Mouse (Mus musculus): ENCODE measurements around the gene Gdf3. TPM values are rescaled to one million over a fixed set of nuclear protein-coding genes. Genes with fewer than 3 reads are reported as not detected.
"Not testable (repeated sequence)": the region's sequence is repeated elsewhere in the genome, so short reads cannot be mapped to it uniquely, and the experiment has no call there.

Gdf3 gene
- polyA plus RNA-seq, 1 experiment from 2014 or later, result 1.6 TPM

GRCm38 (mm10) chr6:122596608-122597007 lies 13.3 kb downstream of the Gdf3 start:
- ATAC-seq (ENCODE audit: insufficient read depth), result no peak
- no peaks in the 10 kb centered on the region for H3K9me3 ChIP-seq (replicated peaks)

GRCm38 (mm10) chr6:122595637-122596036 lies 14.2 kb downstream of the Gdf3 start:
- WGBS (ENCODE audit: insufficient replicate concordance), result 39% methylated on average over 7 of the region's 7 CpGs
- no peak overlapping the region for H3K9ac ChIP-seq

More at GRCm38 (mm10) chr6:122596608-122597007, 13.3 kb downstream of the Gdf3 start:
- 52% methylated on average over 7 of the region's 7 CpGs for WGBS (ENCODE audit: insufficient replicate concordance)
- H3K4me3 ChIP-seq (replicated peaks), result no peak overlapping the region
- 0 out of 2 replicates have a peak, but pooled peaks cover 8% of the 10 kb centered on the region for H3K36me3 ChIP-seq (replicated peaks)
- no peak overlapping the region for H3K9ac ChIP-seq
- no peaks in the 10 kb centered on the region for H3K27me3 ChIP-seq
- H3K27ac ChIP-seq (replicated peaks), result no peak overlapping the region
- H3K4me1 ChIP-seq (replicated peaks), result peaks cover 5% of the 10 kb centered on the region; the same call in 1 of the 2 replicates
- no peak overlapping the region for H3K4me2 ChIP-seq

GRCm38 (mm10) chr6:122592905-122593304 lies 17.0 kb downstream of the Gdf3 start:
- Histone ChIP-seq H3K9ac (no peak overlapping the region), H3K4me1 (replicated peaks) (no peaks in the 10 kb centered on the region), H3K4me2 (no peak overlapping the region), H3K27ac (replicated peaks) (no peak overlapping the region), H3K27me3 (no peaks in the 10 kb centered on the region), H3K4me3 (replicated peaks) (no peak overlapping the region), H3K9me3 (replicated peaks) (no peaks in the 10 kb centered on the region), H3K36me3 (replicated peaks) (0 out of 2 replicates have a peak, but pooled peaks cover 8% of the 10 kb centered on the region)
- WGBS (ENCODE audit: insufficient replicate concordance), result 69% methylated on average over 2 of the region's 2 CpGs
- no peak for ATAC-seq (ENCODE audit: insufficient read depth)

More at GRCm38 (mm10) chr6:122595637-122596036, 14.2 kb downstream of the Gdf3 start:
- 0 out of 2 replicates have a peak, but pooled peaks cover 8% of the 10 kb centered on the region for H3K36me3 ChIP-seq (replicated peaks)
- no peak overlapping the region for H3K27ac ChIP-seq (replicated peaks)
- ATAC-seq (ENCODE audit: insufficient read depth), result no peak
- H3K4me2 ChIP-seq, result no peak overlapping the region
- H3K9me3 ChIP-seq (replicated peaks), result no peaks in the 10 kb centered on the region
- no peaks in the 10 kb centered on the region for H3K27me3 ChIP-seq
- H3K4me3 ChIP-seq (replicated peaks), result no peak overlapping the region
- peaks cover 5% of the 10 kb centered on the region; the same call in 1 of the 2 replicates for H3K4me1 ChIP-seq (replicated peaks)

- no peak overlapping the region for H3K4me2 ChIP-seq
- H3K9me3 ChIP-seq (replicated peaks), result no peaks in the 10 kb centered on the region
- no peaks in the 10 kb centered on the region for H3K27me3 ChIP-seq
- no peaks in the 10 kb centered on the region for H3K4me1 ChIP-seq (replicated peaks)
- H3K36me3 ChIP-seq (replicated peaks), result 0 out of 2 replicates have a peak, but pooled peaks cover 3% of the 10 kb centered on the region
- no peak overlapping the region for H3K4me3 ChIP-seq (replicated peaks)
- no peak for ATAC-seq (ENCODE audit: insufficient read depth)
- WGBS (ENCODE audit: insufficient replicate concordance), result 70% methylated on average over 13 of the region's 13 CpGs
- no peak overlapping the region for H3K9ac ChIP-seq
- no peak overlapping the region for H3K27ac ChIP-seq (replicated peaks)
These were observed 18.7 kb downstream of the Gdf3 start for GRCm38 (mm10) chr6:122591027-122591758.

GRCm38 (mm10) chr6:122579086-122579485 lies 30.8 kb downstream of the Gdf3 start:
- Histone ChIP-seq H3K4me2 (no peak overlapping the region), H3K27me3 (no peaks in the 10 kb centered on the region), H3K36me3 (replicated peaks) (no peaks in the 10 kb centered on the region), H3K9me3 (replicated peaks) (no peaks in the 10 kb centered on the region), H3K4me1 (replicated peaks) (no peaks in the 10 kb centered on the region), H3K27ac (replicated peaks) (no peak overlapping the region), H3K9ac (no peak overlapping the region), H3K4me3 (replicated peaks) (no peak overlapping the region)
- no peak for ATAC-seq (ENCODE audit: insufficient read depth)
- 52% methylated on average over 1 of the region's 1 CpGs for WGBS (ENCODE audit: insufficient replicate concordance)

- no peaks in the 10 kb centered on the region for H3K36me3 ChIP-seq (replicated peaks)
- no peaks in the 10 kb centered on the region for H3K9me3 ChIP-seq (replicated peaks)
- ATAC-seq (ENCODE audit: insufficient read depth), result no peak
- 68% methylated on average over 3 of the region's 3 CpGs for WGBS (ENCODE audit: insufficient replicate concordance)
- H3K27ac ChIP-seq (replicated peaks), result no peak overlapping the region
- H3K9ac ChIP-seq, result no peak overlapping the region
- no peak overlapping the region for H3K4me3 ChIP-seq (replicated peaks)
- no peak overlapping the region for H3K4me2 ChIP-seq
- H3K4me1 ChIP-seq (replicated peaks), result no peaks in the 10 kb centered on the region
- H3K27me3 ChIP-seq, result no peaks in the 10 kb centered on the region
These were observed 32.9 kb downstream of the Gdf3 start for GRCm38 (mm10) chr6:122577030-122577429.

- not testable (repeated sequence) for H3K4me2 ChIP-seq; H3K4me3 ChIP-seq (replicated peaks); H3K36me3 ChIP-seq (replicated peaks); H3K27me3 ChIP-seq; H3K4me1 ChIP-seq (replicated peaks); ATAC-seq (ENCODE audit: insufficient read depth); H3K27ac ChIP-seq (replicated peaks); H3K9me3 ChIP-seq (replicated peaks); H3K9ac ChIP-seq
- 54% methylated on average over 1 of the region's 1 CpGs for WGBS (ENCODE audit: insufficient replicate concordance)
These were observed 34.9 kb downstream of the Gdf3 start for GRCm38 (mm10) chr6:122575037-122575436.

- Histone ChIP-seq H3K4me1 (replicated peaks) (0 out of 2 replicates have a peak, but pooled peaks cover 4% of the 10 kb centered on the region), H3K4me2 (no peak overlapping the region), H3K27me3 (no peaks in the 10 kb centered on the region), H3K27ac (replicated peaks) (no peak overlapping the region), H3K9ac (no peak overlapping the region), H3K9me3 (replicated peaks) (no peaks in the 10 kb centered on the region), H3K4me3 (replicated peaks) (no peak overlapping the region), H3K36me3 (replicated peaks) (no peaks in the 10 kb centered on the region)
- ATAC-seq (ENCODE audit: insufficient read depth), result no peak
- 25% methylated on average over 3 of the region's 3 CpGs for whole genome bisulfite sequencing (ENCODE audit: insufficient replicate concordance)
These were observed 38.3 kb downstream of the Gdf3 start for GRCm38 (mm10) chr6:122571617-122571959.

- 19% methylated on average over 8 of the region's 8 CpGs for WGBS (ENCODE audit: insufficient replicate concordance)
- Histone ChIP-seq H3K36me3 (replicated peaks) (no peaks in the 10 kb centered on the region), H3K4me3 (replicated peaks) (no peak overlapping the region), H3K9me3 (replicated peaks) (no peaks in the 10 kb centered on the region), H3K27me3 (no peaks in the 10 kb centered on the region), H3K4me1 (replicated peaks) (0 out of 2 replicates have a peak, but pooled peaks cover 4% of the 10 kb centered on the region), H3K9ac (no peak overlapping the region), H3K4me2 (no peak overlapping the region), H3K27ac (replicated peaks) (peak overlapping the region; percentile 53)
- peak; percentile 49; the same call in 1 of the 2 replicates for ATAC-seq (ENCODE audit: insufficient read depth)
These were observed 38.9 kb downstream of the Gdf3 start for GRCm38 (mm10) chr6:122570695-122571616.

GRCm38 (mm10) chr6:122569762-122570161 lies 40.1 kb downstream of the Gdf3 start:
- H3K4me3 ChIP-seq (replicated peaks), result no peak overlapping the region
- WGBS (ENCODE audit: insufficient replicate concordance), result 56% methylated on average over 1 of the region's 1 CpGs
- 0 out of 2 replicates have a peak, but pooled peaks cover under 1% of the 10 kb centered on the region for H3K27me3 ChIP-seq
- no peak overlapping the region for H3K27ac ChIP-seq (replicated peaks)
- no peak overlapping the region for H3K4me2 ChIP-seq
- no peaks in the 10 kb centered on the region for H3K9me3 ChIP-seq (replicated peaks)
- 0 out of 2 replicates have a peak, but pooled peaks cover 4% of the 10 kb centered on the region for H3K4me1 ChIP-seq (replicated peaks)
- no peak overlapping the region for H3K9ac ChIP-seq
- no peaks in the 10 kb centered on the region for H3K36me3 ChIP-seq (replicated peaks)
- ATAC-seq (ENCODE audit: insufficient read depth), result no peak

- H3K4me1 ChIP-seq (replicated peaks), result 0 out of 2 replicates have a peak, but pooled peaks cover 4% of the 10 kb centered on the region
- no peak overlapping the region for H3K9ac ChIP-seq
- H3K27ac ChIP-seq (replicated peaks), result no peak overlapping the region
- no peaks in the 10 kb centered on the region for H3K9me3 ChIP-seq (replicated peaks)
- 0 out of 2 replicates have a peak, but pooled peaks cover 5% of the 10 kb centered on the region for H3K27me3 ChIP-seq
- ATAC-seq (ENCODE audit: insufficient read depth), result no peak
- H3K4me3 ChIP-seq (replicated peaks), result no peak overlapping the region
- H3K4me2 ChIP-seq, result no peak overlapping the region
- H3K36me3 ChIP-seq (replicated peaks), result no peaks in the 10 kb centered on the region
- WGBS (ENCODE audit: insufficient replicate concordance), result 61% methylated on average over 5 of the region's 5 CpGs
These were observed 40.8 kb downstream of the Gdf3 start for GRCm38 (mm10) chr6:122569113-122569512.

Data from liver, embryonic 15.5 days (tissue).